Mouse (Mus musculus): ENCODE results near the gene Havcr2. TPM values are rescaled to one million over a fixed set of nuclear protein-coding genes. Genes with fewer than 3 reads are reported as not detected.

Gene Havcr2
- total RNA-seq, 2 experiments from 2014 or later, result 2.1 to 2.2 TPM

GRCm38 (mm10) chr11:46436760-46437458 is 17.8 kb upstream of the Havcr2 start, which contains the start of gene Med7:
TSS of gene Med7 (plus strand) at chr11:46436925.
- TF ChIP-seq CTCF (IDR thresholded peaks at IDR 0.05), result no peak
- H3K27ac ChIP-seq, result peak within 1 kb of the TSS; percentile 89
- H3K4me3 ChIP-seq, result peak within 1 kb of the TSS; percentile 99
- DNase-seq (ENCODE audit: extremely low spot score in 1 of 2, low spot score in 2 of 2), result peak; percentile 87 to 93
- intact Hi-C loops (cut with DNase I), result no loop called here

DNA sequence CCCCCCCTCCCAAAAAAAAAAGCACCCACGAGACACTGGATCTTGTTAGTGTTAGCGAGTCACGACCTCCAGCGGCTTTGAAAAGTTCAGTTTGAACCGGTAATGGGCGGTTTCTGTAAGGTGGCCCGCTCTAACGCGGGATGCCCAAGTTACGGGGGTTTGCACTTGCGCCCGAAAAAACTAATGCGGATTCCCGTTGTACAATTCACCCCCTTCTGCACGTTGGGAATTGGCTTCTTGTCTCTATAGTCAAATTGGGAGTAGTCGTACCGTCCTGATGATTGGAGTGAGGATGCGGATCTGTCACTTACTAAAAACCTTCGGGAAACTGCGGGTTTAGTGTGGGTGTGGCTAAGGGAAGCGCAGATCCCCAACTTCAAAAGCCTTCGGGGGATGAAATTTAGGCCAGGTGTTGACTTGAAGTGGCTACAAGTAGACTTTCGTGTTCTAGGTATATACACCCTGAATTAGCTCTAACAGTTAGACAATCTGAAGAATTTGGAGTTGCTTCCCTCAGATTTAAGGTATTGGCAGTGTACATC is 17.2 kb upstream of the Havcr2 start:
- Histone ChIP-seq H3K27ac (peak overlapping the region; percentile 89; the same call in 1 of the 2 replicates), H3K4me3 (peak overlapping the region; percentile 99)
- no peak for TF ChIP-seq CTCF (IDR thresholded peaks at IDR 0.05)
- peak in 1 of 2 experiments; percentile 12 for DNase-seq (ENCODE audit: extremely low spot score in 1 of 2, low spot score in 2 of 2)
- intact Hi-C loops (cut with DNase I), result no loop called here

GRCm38 (mm10) chr11:46439005-46439543 is 15.7 kb upstream of the Havcr2 start:
- intact Hi-C loops (cut with DNase I), result no loop called here
- no peak for TF ChIP-seq CTCF (IDR thresholded peaks at IDR 0.05)

DNA sequence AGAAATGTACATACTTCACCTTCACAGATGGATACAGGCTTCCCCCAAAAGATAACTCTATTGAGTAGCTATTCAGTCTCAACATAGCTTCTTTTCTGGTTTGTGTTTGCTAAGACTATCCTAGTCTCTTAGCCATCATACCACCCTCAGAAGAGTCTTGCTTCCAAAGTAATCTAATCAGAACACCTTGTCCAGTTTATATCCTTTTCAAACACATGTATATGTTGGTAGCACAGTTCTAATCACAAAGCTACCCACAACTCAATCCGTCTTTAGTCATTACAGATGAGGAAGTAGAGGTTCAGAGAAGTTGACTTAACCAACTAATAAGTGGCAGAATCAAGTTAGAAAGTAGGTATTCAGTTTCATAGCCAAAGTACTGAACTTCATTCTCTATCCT is 13.0 kb upstream of the Havcr2 start:
- Histone ChIP-seq H3K27ac (no peak overlapping the region), H3K4me3 (no peak overlapping the region)
- intact Hi-C loops (cut with DNase I), result loop anchor here (5.0 kb wide), 1 partner anchor 226 kb away; no protein-coding TSS in a partner anchor
- DNase-seq (ENCODE audit: extremely low spot score in 1 of 2, low spot score in 2 of 2), result no peak
- no peak for TF ChIP-seq CTCF (IDR thresholded peaks at IDR 0.05)

More at GRCm38 (mm10) chr11:46439005-46439543, 15.7 kb upstream of the Havcr2 start:
- no peak overlapping the region for H3K4me3 ChIP-seq
- H3K27ac ChIP-seq, result no peak overlapping the region
- no peak for DNase-seq (ENCODE audit: extremely low spot score in 1 of 2, low spot score in 2 of 2)

DNA sequence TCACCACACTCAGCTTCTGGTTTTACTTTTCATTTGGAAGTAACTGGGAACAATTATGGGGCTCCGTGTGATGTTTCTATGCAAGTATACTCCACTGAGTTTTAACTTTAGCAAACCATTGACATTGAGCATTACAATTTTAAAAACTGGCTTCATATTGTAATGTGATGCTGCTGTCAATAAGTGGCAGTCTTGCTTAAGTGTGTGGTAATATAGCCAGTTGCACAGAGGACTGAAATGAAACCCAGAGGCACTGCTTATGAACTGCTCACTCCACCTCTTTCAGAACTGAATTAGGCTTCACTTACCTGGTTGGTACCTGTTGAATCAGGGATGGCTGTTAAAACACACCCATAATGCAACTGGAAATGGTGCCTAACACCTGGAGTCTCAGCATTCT is 11.6 kb upstream of the Havcr2 start:
- Histone ChIP-seq H3K4me3 (no peak overlapping the region), H3K27ac (no peak overlapping the region)
- peak; percentile 38 for TF ChIP-seq CTCF (IDR thresholded peaks at IDR 0.05)
- DNase-seq (ENCODE audit: extremely low spot score in 1 of 2, low spot score in 2 of 2), result no peak
- intact Hi-C loops (cut with DNase I), result loop anchor here (5.0 kb wide), 1 partner anchor 224 kb away; no protein-coding TSS in a partner anchor

DNA sequence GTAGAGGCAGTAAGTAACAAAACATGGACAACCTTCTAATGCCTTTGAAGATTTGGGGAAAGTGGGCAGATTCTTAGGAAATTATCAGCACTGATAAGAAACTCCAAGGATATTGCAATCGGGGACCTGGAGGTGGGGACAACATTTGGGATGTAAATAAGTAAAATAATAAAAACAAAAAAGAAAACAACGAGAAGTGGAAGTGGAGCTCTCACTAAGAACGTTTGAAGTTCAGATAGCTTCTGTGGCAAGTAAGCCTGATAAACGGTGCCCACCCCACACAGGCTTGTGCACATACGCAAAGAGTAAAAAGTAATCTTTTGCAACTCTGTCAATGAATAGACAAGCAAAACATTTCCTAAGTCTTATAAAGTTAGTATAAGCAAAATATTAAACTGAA is 10.8 kb upstream of the Havcr2 start:
- intact Hi-C loops (cut with DNase I), result loop anchor here (5.0 kb wide), 1 partner anchor 223 kb away; no protein-coding TSS in a partner anchor
- no peak overlapping the region for H3K4me3 ChIP-seq
- TF ChIP-seq CTCF (IDR thresholded peaks at IDR 0.05), result no peak
- no peak for DNase-seq (ENCODE audit: extremely low spot score in 1 of 2, low spot score in 2 of 2)
- H3K27ac ChIP-seq, result no peak overlapping the region

DNA sequence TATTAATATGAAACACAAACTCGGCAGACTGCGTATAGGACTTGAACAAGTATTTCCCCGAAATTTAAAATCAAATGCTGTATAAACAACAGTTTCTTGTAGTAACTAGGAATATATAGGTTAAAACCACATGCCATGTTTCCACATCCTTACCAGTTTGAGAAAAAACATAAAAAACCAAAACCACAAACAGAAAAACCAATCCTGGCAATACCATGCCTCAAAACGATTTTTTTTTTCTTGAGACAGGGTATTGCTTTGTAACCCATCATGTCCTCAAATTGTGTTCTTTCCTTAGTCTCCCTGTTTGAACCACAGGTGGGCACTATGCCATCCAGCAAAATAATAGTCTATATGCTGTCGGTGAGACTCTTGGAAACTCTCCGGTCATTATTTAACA is 8.6 kb upstream of the Havcr2 start:
- no peak overlapping the region for H3K4me3 ChIP-seq
- no peak for TF ChIP-seq CTCF (IDR thresholded peaks at IDR 0.05)
- intact Hi-C loops (cut with DNase I), result loop anchor here (2.0 kb wide), 1 partner anchor 185 kb away; no protein-coding TSS in a partner anchor
- no peak for DNase-seq (ENCODE audit: extremely low spot score in 1 of 2, low spot score in 2 of 2)
- H3K27ac ChIP-seq, result no peak overlapping the region

- DNase-seq (ENCODE audit: extremely low spot score in 1 of 2, low spot score in 2 of 2), result no peak
- intact Hi-C loops (cut with DNase I), result loop anchor here (2.0 kb wide), 1 partner anchor 183 kb away; no protein-coding TSS in a partner anchor
- Histone ChIP-seq H3K4me3 (no peak overlapping the region), H3K27ac (no peak overlapping the region)
- peak; percentile 2; the same call in 1 of the 2 replicates for TF ChIP-seq CTCF (IDR thresholded peaks at IDR 0.05)
Observed at GRCm38 (mm10) chr11:46447644-46448484, 6.9 kb upstream of the Havcr2 start.

DNA sequence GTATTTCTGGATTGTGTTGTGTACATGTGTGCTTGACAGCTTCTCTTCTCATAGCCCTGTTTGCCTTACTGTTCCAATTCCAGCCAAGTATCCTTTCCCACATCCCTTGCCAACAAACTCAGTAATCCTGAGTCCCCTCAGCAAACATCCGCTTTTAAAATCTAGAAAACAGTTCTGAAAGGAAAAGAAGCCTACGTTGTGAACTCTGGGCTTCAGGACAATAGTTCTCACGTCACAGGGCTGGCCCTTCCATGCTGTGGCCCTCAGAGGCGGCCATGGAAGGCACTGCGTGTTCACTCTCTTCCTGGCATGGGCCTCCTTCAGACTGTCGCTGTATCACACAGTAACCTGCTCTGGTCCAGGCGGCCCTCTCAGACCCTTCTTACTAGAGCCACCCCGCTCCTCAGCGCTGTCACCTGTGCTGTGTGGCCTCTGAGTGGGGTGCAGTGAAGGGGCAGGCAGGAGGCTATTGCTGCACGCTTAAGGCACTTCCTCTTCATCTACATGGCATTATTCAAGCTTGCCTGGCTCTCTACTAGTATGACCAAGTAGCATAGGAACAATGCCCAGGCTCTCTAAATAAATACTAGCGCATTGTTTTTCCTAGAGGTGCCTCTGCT is 5.2 kb upstream of the Havcr2 start:
- H3K4me3 ChIP-seq, result no peak overlapping the region
- no peak overlapping the region for H3K27ac ChIP-seq
- TF ChIP-seq CTCF (IDR thresholded peaks at IDR 0.05), result no peak
- no peak for DNase-seq (ENCODE audit: extremely low spot score in 1 of 2, low spot score in 2 of 2)
- intact Hi-C loops (cut with DNase I), result no loop called here

DNA sequence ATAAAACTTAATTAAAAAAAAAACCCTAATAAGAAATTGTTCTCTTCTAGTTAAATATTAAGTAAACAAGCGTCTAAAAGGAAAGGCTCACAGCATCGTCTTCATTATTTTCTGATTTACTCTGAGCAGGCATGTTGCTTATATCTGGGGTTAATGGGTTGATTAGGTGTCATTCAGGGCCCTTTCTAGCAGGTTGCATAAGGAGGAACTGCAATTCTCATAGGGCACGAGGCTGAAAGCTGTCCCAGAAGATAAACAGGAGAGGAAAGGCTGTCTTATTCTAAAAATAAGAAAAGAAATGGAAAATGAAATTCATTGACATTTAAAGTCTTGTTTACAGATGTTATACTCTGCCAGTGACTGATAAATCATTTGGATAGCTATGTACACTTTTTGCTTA is 5.2 kb downstream of the Havcr2 start:
- H3K27ac ChIP-seq, result no peak overlapping the region
- intact Hi-C loops (cut with DNase I), result no loop called here
- no peak for TF ChIP-seq CTCF (IDR thresholded peaks at IDR 0.05)
- H3K4me3 ChIP-seq, result no peak overlapping the region
- no peak for DNase-seq (ENCODE audit: extremely low spot score in 1 of 2, low spot score in 2 of 2)

DNA sequence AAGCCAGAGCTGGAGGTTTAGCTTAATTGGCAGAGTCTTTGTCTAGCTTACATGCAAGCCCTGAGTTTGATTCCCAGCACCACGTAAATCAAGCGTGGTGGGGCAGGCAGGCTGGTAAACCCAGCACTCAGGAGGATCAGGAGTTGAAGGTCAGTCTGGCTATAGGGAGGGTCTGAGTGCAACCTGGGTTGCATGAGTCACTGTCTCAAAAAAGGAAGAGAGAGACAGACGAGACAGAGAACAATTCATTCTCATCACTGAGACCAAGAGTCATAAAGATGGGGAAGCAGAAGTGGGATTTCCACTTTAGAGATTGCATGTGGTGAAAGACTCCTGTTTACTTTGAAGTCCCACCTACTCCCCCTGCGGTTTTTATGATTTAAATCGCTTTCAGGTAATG is 6.6 kb downstream of the Havcr2 start:
- Histone ChIP-seq H3K4me3 (no peak overlapping the region), H3K27ac (no peak overlapping the region)
- no peak for DNase-seq (ENCODE audit: extremely low spot score in 1 of 2, low spot score in 2 of 2)
- TF ChIP-seq CTCF (IDR thresholded peaks at IDR 0.05), result no peak
- intact Hi-C loops (cut with DNase I), result no loop called here
